Mouse (Mus musculus): ENCODE data around the gene Lifr. TPM values are rescaled to one million over a fixed set of nuclear protein-coding genes. Genes with fewer than 3 reads are reported as not detected.

Gene Lifr
- polyA plus RNA-seq, 2 experiments = 8.1 to 22.3 TPM

- H3K9me3 ChIP-seq (ENCODE audit: control insufficient read depth, low read length) = no peaks in the 10 kb centered on the region
- no peaks in the 10 kb centered on the region; the same call in 1 of the 2 replicates for H3K27me3 ChIP-seq (ENCODE audit: control insufficient read depth, insufficient read depth, low read length)
- H3K9ac ChIP-seq (replicated peaks) = no peak overlapping the region
- H3K36me3 ChIP-seq (replicated peaks; ENCODE audit: control insufficient read depth, insufficient read depth, low read depth) = no peaks in the 10 kb centered on the region
- WGBS (ENCODE audit: insufficient replicate concordance) = 74% methylated on average over 13 of the region's 13 CpGs
- TF ChIP-seq EP300 (IDR thresholded peaks at IDR 0.05; ENCODE audit: low read depth) (no peak), CTCF (IDR thresholded peaks at IDR 0.05; ENCODE audit: low read depth) (no peak)
- 0 out of 4 replicates have a peak, but pooled peaks cover 0 to 2% of the 10 kb centered on the region in 2 experiments for H3K4me1 ChIP-seq (replicated peaks; ENCODE audit: control insufficient read depth in 2 of 2, insufficient read depth in 2 of 2, low read length in 1 of 2)
- DNase-seq (ENCODE audit: low read depth in 3 of 3, low spot score in 3 of 3) (no peak), ATAC-seq (ENCODE audit: insufficient read depth) (no peak)
- no peak overlapping the region for H3K4me3 ChIP-seq (ENCODE audit: insufficient read depth in 1 of 2, low read depth in 2 of 2, low read length in 2 of 2)
- H3K27ac ChIP-seq = no peak overlapping the region
- no peak overlapping the region for H3K4me2 ChIP-seq (ENCODE audit: low read depth)
Observed at GRCm38 (mm10) chr15:7204917-7205316, 114.5 kb downstream of the Lifr start.

GRCm38 (mm10) chr15:7206110-7206509, 115.7 kb downstream of the Lifr start:
- 38% methylated on average over 5 of the region's 5 CpGs for WGBS (ENCODE audit: insufficient replicate concordance)
- DNase-seq (ENCODE audit: low read depth in 3 of 3, low spot score in 3 of 3) (no peak), ATAC-seq (ENCODE audit: insufficient read depth) (no peak)
- no peak overlapping the region for H3K4me3 ChIP-seq (ENCODE audit: insufficient read depth in 1 of 2, low read depth in 2 of 2, low read length in 2 of 2)
- H3K27me3 ChIP-seq (ENCODE audit: control insufficient read depth, insufficient read depth, low read length) = no peaks in the 10 kb centered on the region; the same call in 1 of the 2 replicates
- 0 out of 4 replicates have a peak, but pooled peaks cover 0 to 2% of the 10 kb centered on the region in 2 experiments for H3K4me1 ChIP-seq (replicated peaks; ENCODE audit: control insufficient read depth in 2 of 2, insufficient read depth in 2 of 2, low read length in 1 of 2)
- H3K9ac ChIP-seq (replicated peaks) = no peak overlapping the region
- no peak for TF ChIP-seq EP300 (IDR thresholded peaks at IDR 0.05; ENCODE audit: low read depth)
- no peak for TF ChIP-seq CTCF (IDR thresholded peaks at IDR 0.05; ENCODE audit: low read depth)
- no peak overlapping the region for H3K27ac ChIP-seq
- H3K36me3 ChIP-seq (replicated peaks; ENCODE audit: control insufficient read depth, insufficient read depth, low read depth) = no peaks in the 10 kb centered on the region
- H3K9me3 ChIP-seq (ENCODE audit: control insufficient read depth, low read length) = no peaks in the 10 kb centered on the region
- no peak overlapping the region for H3K4me2 ChIP-seq (ENCODE audit: low read depth)

- H3K36me3 ChIP-seq (replicated peaks; ENCODE audit: control insufficient read depth, insufficient read depth, low read depth) = no peaks in the 10 kb centered on the region
- ATAC-seq (ENCODE audit: insufficient read depth) = no peak
- H3K9ac ChIP-seq (replicated peaks) = no peak overlapping the region
- 0 out of 4 replicates have a peak, but pooled peaks cover 0 to 2% of the 10 kb centered on the region in 2 experiments for H3K4me1 ChIP-seq (replicated peaks; ENCODE audit: control insufficient read depth in 2 of 2, insufficient read depth in 2 of 2, low read length in 1 of 2)
- TF ChIP-seq CTCF (IDR thresholded peaks at IDR 0.05; ENCODE audit: low read depth) (no peak), EP300 (IDR thresholded peaks at IDR 0.05; ENCODE audit: low read depth) (no peak)
- WGBS (ENCODE audit: insufficient replicate concordance) = 58% methylated on average over 7 of the region's 7 CpGs
- no peaks in the 10 kb centered on the region for H3K9me3 ChIP-seq (ENCODE audit: control insufficient read depth, low read length)
- H3K27ac ChIP-seq = no peak overlapping the region
- no peak overlapping the region for H3K4me3 ChIP-seq (ENCODE audit: insufficient read depth in 1 of 2, low read depth in 2 of 2, low read length in 2 of 2)
- DNase-seq (ENCODE audit: low read depth in 3 of 3, low spot score in 3 of 3) = no peak
- no peak overlapping the region for H3K4me2 ChIP-seq (ENCODE audit: low read depth)
- H3K27me3 ChIP-seq (ENCODE audit: control insufficient read depth, insufficient read depth, low read length) = no peaks in the 10 kb centered on the region; the same call in 1 of the 2 replicates
Observed at GRCm38 (mm10) chr15:7207292-7207691, 116.9 kb downstream of the Lifr start.

DNA sequence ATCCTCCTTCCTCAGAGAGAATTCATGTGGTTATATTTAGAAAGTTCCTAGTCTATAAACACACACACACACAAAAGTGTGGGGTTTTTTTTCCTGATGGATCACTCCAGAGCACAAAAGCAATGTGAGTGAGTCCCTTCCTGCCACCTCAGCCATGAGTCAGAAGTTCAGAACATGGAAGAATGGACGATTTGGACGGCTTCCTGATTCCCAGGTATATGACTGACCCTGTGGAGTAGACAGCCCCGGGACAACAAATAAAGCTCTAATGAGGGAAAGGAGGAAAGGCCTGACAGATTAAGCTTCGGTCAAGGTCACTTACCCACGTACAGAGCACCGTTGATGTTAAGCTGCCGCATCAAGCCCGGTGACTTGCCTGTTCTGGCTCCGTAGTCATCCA, 117.8 kb downstream of the Lifr start:
- 55% methylated on average over 9 of the region's 9 CpGs for WGBS (ENCODE audit: insufficient replicate concordance)
- H3K9me3 ChIP-seq (ENCODE audit: control insufficient read depth, low read length) = no peaks in the 10 kb centered on the region
- no peak for DNase-seq (ENCODE audit: low read depth in 3 of 3, low spot score in 3 of 3)

DNA sequence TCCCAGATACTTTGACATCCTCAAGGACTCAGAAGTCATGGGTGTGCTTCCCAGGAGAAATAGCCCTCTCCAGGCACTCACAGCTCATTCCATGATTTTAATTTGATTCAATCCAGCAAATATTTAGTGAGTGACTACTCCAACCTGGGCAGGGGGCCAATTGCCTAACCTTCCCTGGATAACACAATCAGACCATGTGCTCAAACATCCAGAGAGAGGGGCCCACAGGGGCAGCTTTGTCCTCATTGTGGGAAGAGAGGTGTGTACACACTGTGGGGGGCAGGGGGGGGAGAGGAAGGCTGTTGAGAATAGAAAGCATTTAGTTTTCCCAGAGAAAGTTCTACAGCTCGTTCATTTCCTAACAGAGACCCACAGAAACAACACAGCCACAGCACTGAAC, 123.3 kb downstream of the Lifr start:
- ATAC-seq (ENCODE audit: insufficient read depth) = no peak
- Histone ChIP-seq H3K27me3 (ENCODE audit: control insufficient read depth, insufficient read depth, low read length) (no peaks in the 10 kb centered on the region), H3K9ac (replicated peaks) (no peak overlapping the region), H3K4me1 (replicated peaks; ENCODE audit: control insufficient read depth in 2 of 2, insufficient read depth in 2 of 2, low read length in 1 of 2) (no peaks in the 10 kb centered on the region), H3K4me2 (ENCODE audit: low read depth) (no peak overlapping the region), H3K4me3 (ENCODE audit: insufficient read depth in 1 of 2, low read depth in 2 of 2, low read length in 2 of 2) (no peak overlapping the region), H3K27ac (no peak overlapping the region), H3K9me3 (ENCODE audit: control insufficient read depth, low read length) (no peaks in the 10 kb centered on the region), H3K36me3 (replicated peaks; ENCODE audit: control insufficient read depth, insufficient read depth, low read depth) (no peaks in the 10 kb centered on the region)
- no peak for DNase-seq (ENCODE audit: low read depth in 3 of 3, low spot score in 3 of 3)
- TF ChIP-seq EP300 (IDR thresholded peaks at IDR 0.05; ENCODE audit: low read depth) (no peak), CTCF (IDR thresholded peaks at IDR 0.05; ENCODE audit: low read depth) (no peak)
- 40% methylated on average over 1 of the region's 1 CpGs for WGBS (ENCODE audit: insufficient replicate concordance)

More for the DNA sequence above, 117.8 kb downstream of the Lifr start:
- Histone ChIP-seq H3K36me3 (replicated peaks; ENCODE audit: control insufficient read depth, insufficient read depth, low read depth) (no peaks in the 10 kb centered on the region), H3K4me2 (ENCODE audit: low read depth) (no peak overlapping the region), H3K4me1 (replicated peaks; ENCODE audit: control insufficient read depth in 2 of 2, insufficient read depth in 2 of 2, low read length in 1 of 2) (0 out of 4 replicates have a peak, but pooled peaks cover 0 to 1% of the 10 kb centered on the region in 2 experiments), H3K27me3 (ENCODE audit: control insufficient read depth, insufficient read depth, low read length) (no peaks in the 10 kb centered on the region; the same call in 1 of the 2 replicates), H3K9ac (replicated peaks) (no peak overlapping the region), H3K4me3 (ENCODE audit: insufficient read depth in 1 of 2, low read depth in 2 of 2, low read length in 2 of 2) (no peak overlapping the region), H3K27ac (no peak overlapping the region)
- no peak for ATAC-seq (ENCODE audit: insufficient read depth)
- TF ChIP-seq CTCF (IDR thresholded peaks at IDR 0.05; ENCODE audit: low read depth) (no peak), EP300 (IDR thresholded peaks at IDR 0.05; ENCODE audit: low read depth) (no peak)
